Mouse (Mus musculus) central nervous system, embryonic 18 days (tissue): ENCODE data around the gene Mndal. TPM values are rescaled to one million over a fixed set of nuclear protein-coding genes. Genes with fewer than 3 reads are reported as not detected.

ENCODE experiments used
- polyA plus RNA-seq: library from polyadenylated mRNA; depleted of rRNA; stranded (reverse); fragments of >200 nt; gene quantifications from 2 replicates; pipeline ENCODE4 v1.2.3, GENCODE M21; 2012; rRNA removed

Gene Mndal
- 2.8 and 4.0 TPM in 2 replicates for polyA plus RNA-seq

DNA sequence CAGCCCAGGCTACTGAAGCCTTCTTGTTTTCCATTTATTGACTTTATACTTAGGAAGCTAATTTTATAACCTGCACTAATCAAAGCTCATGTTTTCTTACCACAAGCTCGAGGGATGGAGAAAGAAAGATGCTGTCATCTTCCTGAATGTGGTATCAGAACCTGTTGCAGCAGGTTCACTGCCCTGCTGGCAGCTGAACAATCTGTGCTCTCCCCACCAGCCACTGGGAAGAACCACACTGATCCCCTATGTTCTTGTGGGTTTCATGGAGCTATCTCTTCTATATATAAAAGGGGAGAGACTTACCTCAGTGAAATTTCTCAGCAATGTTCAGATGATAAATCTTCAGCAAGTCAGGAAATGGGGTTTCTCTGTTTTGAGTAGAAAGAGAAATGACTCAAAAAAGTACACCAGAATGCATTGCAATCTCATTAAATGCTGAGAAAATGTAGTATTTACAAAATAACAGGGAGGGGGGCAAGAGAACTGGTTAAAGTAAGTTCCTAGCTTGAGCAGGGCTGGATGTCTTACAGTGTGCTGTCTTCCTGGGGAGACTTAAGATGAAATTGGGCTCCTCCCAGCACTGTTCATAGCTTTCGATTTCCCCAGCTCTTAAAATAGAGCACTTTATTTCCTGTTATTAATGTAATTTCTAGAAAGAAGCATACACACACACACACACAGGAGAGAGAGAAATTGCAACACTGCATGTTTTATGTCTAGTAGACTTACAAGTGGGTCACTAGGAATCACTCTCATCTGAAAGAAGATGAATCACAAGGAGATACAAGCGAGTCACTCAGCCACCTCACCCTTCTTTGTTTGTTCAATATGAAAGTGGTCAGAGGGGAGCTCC is at the start of gene Mndal, which contains the start of gene Ifi203:
TSS of gene Mndal (minus strand) at position 568 of the 856 bp plus-strand sequence.
TSS of gene Ifi203 (minus strand) at position 749 of the 856 bp plus-strand sequence.

DNA sequence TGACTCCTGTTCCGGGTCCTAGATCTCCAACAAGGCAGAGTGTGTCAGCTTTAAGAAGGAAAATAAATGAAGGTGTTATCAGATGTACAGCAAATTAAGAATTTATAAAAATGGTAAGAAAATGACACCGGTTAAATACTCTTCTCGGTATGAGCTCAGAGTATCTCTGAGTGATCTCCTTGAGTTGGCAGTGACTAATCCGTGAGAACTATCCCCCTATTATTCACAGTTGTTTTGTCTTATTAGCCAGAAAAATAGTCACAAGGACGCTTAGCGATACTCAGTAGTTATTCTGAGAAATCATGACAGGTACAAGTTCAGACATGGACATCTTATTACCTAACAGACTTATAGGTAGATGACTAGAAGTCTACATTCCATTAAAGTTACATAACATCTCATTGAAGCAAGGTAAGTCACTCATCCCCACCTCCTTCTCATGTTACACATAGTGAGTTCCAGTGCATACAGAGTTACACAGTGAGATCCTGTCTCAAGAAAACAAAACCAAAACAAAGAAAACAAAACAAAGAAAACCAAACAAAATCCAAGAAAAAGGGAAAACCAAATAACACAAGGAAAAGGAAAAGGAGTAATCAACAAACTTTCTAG is 40.5 kb upstream of the Mndal start, which contains the start of gene Ifi202b:
TSS of gene Ifi202b (minus strand) at position 51 of the 612 bp plus-strand sequence.

DNA sequence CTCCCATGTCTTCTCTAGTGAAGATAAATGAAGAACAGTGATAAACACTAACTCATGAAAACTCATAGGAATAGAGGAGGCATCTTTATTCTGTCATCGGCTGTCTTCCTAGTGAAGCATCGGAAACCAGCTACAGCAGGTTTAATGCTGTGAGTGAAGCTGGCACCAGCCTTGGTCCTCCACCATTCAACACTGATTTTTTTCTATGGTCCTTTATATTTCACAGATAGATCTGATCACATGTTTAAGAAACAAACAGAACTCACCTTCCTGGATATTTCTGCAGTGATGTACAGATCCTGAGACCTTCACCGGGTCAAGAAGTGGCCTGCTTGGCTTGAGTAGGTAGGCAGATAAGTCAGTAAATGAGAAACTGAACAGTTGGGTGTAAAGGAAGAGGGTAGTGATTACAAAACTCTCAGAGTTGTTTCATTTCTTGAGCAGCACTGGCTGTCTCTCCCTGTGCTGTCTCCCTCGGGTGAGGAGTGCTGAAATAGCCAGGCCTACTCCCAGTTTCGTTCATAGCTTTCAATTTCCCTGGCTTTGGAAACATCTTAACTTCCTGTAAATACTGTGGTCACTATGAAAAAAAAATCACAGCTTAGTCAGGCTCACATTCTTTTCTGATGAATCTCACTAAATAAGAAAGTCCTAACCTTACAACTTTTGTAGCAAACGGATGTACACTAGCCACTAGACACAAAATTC is 29.6 kb downstream of the Mndal start, which contains the start of gene Ifi211:
TSS of gene Ifi211 (minus strand) at position 499 of the 708 bp plus-strand sequence.

Other genes with a start within 250 kb of the Mndal start
- gene Ifi207, start 200.7 kb downstream of the Mndal start, polyA plus RNA-seq, result 0.65 and 0.84 TPM in 2 replicates
- 0.63 and 0.70 TPM in 2 replicates for gene Ifi204, start 175.5 kb downstream of the Mndal start, polyA plus RNA-seq
- gene Ifi211, start 29.4 kb downstream of the Mndal start, polyA plus RNA-seq, result 0.36 and 0.41 TPM in 2 replicates
- gene Ifi203, start 181 bp upstream of the Mndal start, polyA plus RNA-seq, result 1.2 and 2.2 TPM in 2 replicates
- gene Ifi202b, start 40.3 kb upstream of the Mndal start, polyA plus RNA-seq, result not detected in 2 replicates
- gene Ifi205, start 89.3 kb upstream of the Mndal start, polyA plus RNA-seq, result 0.04 and 1.9 TPM in 2 replicates
- gene Olfr433, start 98.2 kb upstream of the Mndal start, polyA plus RNA-seq, result not detected in 2 replicates
- not detected in 2 replicates for gene Olfr432, start 106.7 kb upstream of the Mndal start, polyA plus RNA-seq
- not detected in 2 replicates for gene Olfr430, start 124.1 kb upstream of the Mndal start, polyA plus RNA-seq
- gene Olfr429, start 141.8 kb upstream of the Mndal start, polyA plus RNA-seq, result not detected in 2 replicates
- gene Olfr427, start 154.4 kb upstream of the Mndal start, polyA plus RNA-seq, result not detected in 2 replicates
- gene Olfr231, start 178.7 kb upstream of the Mndal start, polyA plus RNA-seq, result not detected in 2 replicates
- not detected in 2 replicates for gene Olfr424, start 189.0 kb upstream of the Mndal start, polyA plus RNA-seq
- gene Olfr420, start 213.1 kb upstream of the Mndal start, polyA plus RNA-seq, result not detected in 2 replicates
- gene Spta1, start 230.3 kb upstream of the Mndal start, polyA plus RNA-seq, result 0.01 and 0.03 TPM in 2 replicates